Mouse (Mus musculus) spleen, adult 2 months (tissue): Measurements from ENCODE around the gene Actr3. TPM values are rescaled to one million over a fixed set of nuclear protein-coding genes. Genes with fewer than 3 reads are reported as not detected.

Experiments
- DNase-seq, 2 experiments: peaks; one replicate each; pipeline versions ENCODE4 v3.0.0 to v3.0.0-alpha.2; 2012 to 2021; ENCODE audit warnings: low spot score in 2 of 2, low read depth in 1 of 2
- H3K27ac ChIP-seq: fragments of 200-500 bp; 2 replicates; pipeline ENCODE4 v1.5.1; 2012; ENCODE audit warnings: low read length, inconsistent platforms; ENCODE audit not compliant: insufficient read depth
- H3K27me3 ChIP-seq: fragments of 200-500 bp; 2 replicates; pipeline ENCODE4 v1.6.1; 2012; ENCODE audit warnings: mild to moderate bottlenecking, moderate library complexity, low read length, inconsistent platforms; ENCODE audit not compliant: control insufficient read depth, insufficient read depth
- H3K36me3 ChIP-seq: fragments of 200-500 bp; 2 replicates; pipeline ENCODE4 v1.6.1; 2012; ENCODE audit warnings: mild to moderate bottlenecking, low read length, inconsistent platforms; ENCODE audit not compliant: control insufficient read depth, insufficient read depth
- H3K4me1 ChIP-seq: fragments of 200-500 bp; 2 replicates; pipeline ENCODE4 v1.6.1; 2011; ENCODE audit warnings: inconsistent platforms; ENCODE audit not compliant: control insufficient read depth, insufficient read depth, insufficient read length
- H3K4me3 ChIP-seq: fragments of 200-500 bp; 2 replicates; pipeline ENCODE4 v1.5.1; 2011; ENCODE audit warnings: mild to moderate bottlenecking, inconsistent platforms; ENCODE audit not compliant: insufficient read depth, insufficient read length; ENCODE audit errors: extremely low read depth
- CTCF ChIP-seq: fragments of 200-500 bp; IDR thresholded peaks from 2 replicates; pipeline ENCODE4 v1.5.1; 2011; ENCODE audit warnings: mild to moderate bottlenecking, inconsistent platforms; ENCODE audit not compliant: insufficient read depth, insufficient read length, insufficient replicate concordance; ENCODE audit errors: extremely low read depth
- POLR2A ChIP-seq: fragments of 200-500 bp; IDR thresholded peaks from 2 replicates; pipeline ENCODE4 v1.6.1; 2011; ENCODE audit warnings: low read depth, low read length, inconsistent platforms
- WGBS: fragments of 180-500 bp; shearing (Covaris S2); methylation state at CpG from one replicate; pipeline ENCODE4 v1.1.7; 2018; 5-methylcytosine and 5-hydroxymethylcytosine counted together
- polyA plus RNA-seq: library from polyadenylated mRNA; depleted of rRNA; stranded (reverse); fragments of >200 nt; gene quantifications from 2 replicates; pipeline ENCODE4 v1.2.3, GENCODE M21; 2012

Actr3 gene
- polyA plus RNA-seq, 1 experiment, result 89.6 TPM

DNA sequence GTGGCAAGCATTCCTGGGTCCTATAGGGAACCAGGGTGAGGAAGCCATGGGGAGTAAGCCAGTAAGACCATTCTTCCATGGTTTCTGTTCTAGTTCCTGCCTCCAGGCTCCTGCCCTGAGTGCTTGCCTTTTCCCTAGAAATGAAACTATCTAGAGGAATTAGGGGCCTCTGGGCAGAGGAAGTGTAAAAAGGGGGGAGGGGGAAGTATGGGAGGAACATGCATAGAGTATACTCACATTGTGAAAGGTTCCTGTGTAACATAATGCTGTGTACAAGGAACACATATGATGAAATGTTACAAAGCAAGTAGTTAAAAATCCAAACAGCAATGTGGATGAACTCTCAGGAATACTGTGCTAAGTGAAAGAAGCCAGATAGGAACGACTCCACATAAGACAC, 27.4 kb upstream of the Actr3 start:
- TF ChIP-seq POLR2A (no peak), CTCF (no peak)
- Histone ChIP-seq H3K4me3 (no peak overlapping the region), H3K27me3 (no peaks in the 10 kb centered on the region), H3K27ac (0 out of 2 replicates have a peak overlapping the region, but pooled peaks have one; percentile 10), H3K36me3 (no peaks in the 10 kb centered on the region), H3K4me1 (peaks cover 28% of the 10 kb centered on the region)
- no peak for DNase-seq
- WGBS, result 80% methylated on average over 1 of the region's 1 CpGs

GRCm38 (mm10) chr1:125458531-125458930, 23.0 kb upstream of the Actr3 start:
- TF ChIP-seq POLR2A (no peak), CTCF (no peak)
- Histone ChIP-seq H3K4me3 (no peak overlapping the region), H3K27ac (no peak overlapping the region), H3K4me1 (peaks cover 5% of the 10 kb centered on the region), H3K27me3 (no peaks in the 10 kb centered on the region), H3K36me3 (no peaks in the 10 kb centered on the region)
- DNase-seq, result no peak
- whole genome bisulfite sequencing, result 55% methylated on average over 5 of the region's 5 CpGs

DNA sequence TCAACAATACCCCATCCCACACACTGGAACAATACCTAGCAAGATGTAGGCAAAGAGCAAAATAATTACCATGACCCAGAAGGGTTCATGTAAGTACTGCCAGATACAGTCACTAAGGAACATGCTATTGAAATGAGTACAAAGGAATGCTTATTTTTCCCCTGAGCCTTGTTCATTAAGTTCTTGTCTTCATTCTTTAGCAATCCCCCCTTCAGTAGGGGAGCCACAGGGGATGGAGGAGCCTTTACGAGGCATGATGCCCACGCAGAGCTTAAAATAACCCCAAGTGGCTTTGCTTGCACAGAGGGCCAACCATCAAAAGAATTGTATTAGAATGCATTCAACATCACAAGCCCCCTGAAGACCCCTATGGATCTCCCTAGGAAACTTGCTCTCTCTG, 19.6 kb upstream of the Actr3 start:
- Histone ChIP-seq H3K36me3 (no peaks in the 10 kb centered on the region), H3K27ac (no peak overlapping the region), H3K4me3 (no peak overlapping the region), H3K27me3 (no peaks in the 10 kb centered on the region), H3K4me1 (peaks cover 2% of the 10 kb centered on the region)
- TF ChIP-seq POLR2A (no peak), CTCF (no peak)
- DNase-seq, result no peak
- 80% methylated on average over 2 of the region's 2 CpGs for WGBS

DNA sequence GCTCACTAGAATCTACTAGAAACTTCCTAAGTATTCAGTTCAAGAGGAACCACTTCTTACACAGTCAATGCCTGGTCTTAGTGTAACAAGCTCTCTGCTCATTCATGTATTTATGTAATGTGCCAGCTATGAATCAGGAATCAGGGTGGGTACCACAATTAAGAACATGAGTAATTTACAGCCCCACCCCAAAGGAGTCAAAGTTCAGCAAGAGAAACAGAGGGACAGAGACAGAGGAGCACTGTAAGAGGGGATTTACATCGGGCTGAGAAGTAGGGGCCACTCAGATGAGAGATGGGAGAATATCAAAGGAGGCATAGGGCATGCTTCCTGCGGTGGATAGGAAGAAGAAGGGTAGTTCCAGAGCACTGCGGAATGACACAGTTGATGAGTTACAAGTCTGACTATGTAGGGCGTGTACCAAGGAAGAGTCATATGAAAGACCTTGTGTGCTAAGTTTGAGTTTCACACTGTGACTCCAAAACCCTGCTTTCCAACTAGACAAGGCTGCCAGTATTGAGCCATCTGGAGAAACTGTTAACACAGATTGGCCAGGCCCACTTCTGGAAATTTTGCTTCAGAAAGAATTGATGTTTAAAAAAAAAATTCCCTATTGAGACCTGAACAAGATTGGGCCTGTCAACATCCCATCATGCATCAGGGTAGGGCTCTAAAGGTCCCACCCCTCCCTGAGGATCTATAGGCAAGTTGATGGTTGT, 14.9 kb upstream of the Actr3 start:
- no peaks in the 10 kb centered on the region for H3K36me3 ChIP-seq
- TF ChIP-seq POLR2A, result no peak
- TF ChIP-seq CTCF, result no peak
- H3K4me1 ChIP-seq, result no peaks in the 10 kb centered on the region
- no peak overlapping the region for H3K4me3 ChIP-seq
- WGBS, result 85% methylated on average over 4 of the region's 4 CpGs
- no peak overlapping the region for H3K27ac ChIP-seq
- DNase-seq, result no peak
- no peaks in the 10 kb centered on the region for H3K27me3 ChIP-seq

DNA sequence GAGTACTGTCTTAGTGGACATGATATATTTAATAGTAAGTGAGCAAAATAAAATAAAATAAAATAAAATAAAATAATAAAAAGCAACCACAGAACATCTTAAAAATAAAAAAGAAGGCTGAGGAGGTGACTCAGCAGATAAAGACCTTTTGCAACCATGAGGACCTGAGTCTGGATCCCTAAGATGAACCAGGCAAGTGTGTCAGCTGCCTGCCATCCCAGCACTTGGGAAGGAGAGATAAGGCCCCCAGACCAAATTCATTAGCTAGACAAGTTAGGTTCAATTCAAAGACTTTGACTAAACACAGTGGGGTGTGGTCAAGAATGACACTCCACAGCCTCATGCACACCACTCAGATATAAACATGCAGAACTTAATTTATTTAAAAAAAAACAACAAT, 12.4 kb upstream of the Actr3 start:
- H3K4me3 ChIP-seq, result no peak overlapping the region
- TF ChIP-seq CTCF, result no peak
- TF ChIP-seq POLR2A, result no peak

GRCm38 (mm10) chr1:125441679-125442078, 6.2 kb upstream of the Actr3 start:
- peak in 1 of 2 experiments; percentile 64 for DNase-seq
- Histone ChIP-seq H3K4me1 (peaks cover 31% of the 10 kb centered on the region; the same call in 1 of the 2 replicates), H3K36me3 (no peaks in the 10 kb centered on the region), H3K27ac (peak overlapping the region; percentile 97), H3K27me3 (no peaks in the 10 kb centered on the region), H3K4me3 (peak overlapping the region; percentile 36)
- TF ChIP-seq CTCF (no peak), POLR2A (no peak)
- WGBS, result 11% methylated on average over 7 of the region's 7 CpGs

More for the DNA sequence above, 12.4 kb upstream of the Actr3 start:
- no peak for DNase-seq
- no peak overlapping the region for H3K27ac ChIP-seq
- H3K4me1 ChIP-seq, result peaks cover 2% of the 10 kb centered on the region; the same call in 1 of the 2 replicates
- no peaks in the 10 kb centered on the region for H3K27me3 ChIP-seq
- H3K36me3 ChIP-seq, result no peaks in the 10 kb centered on the region

GRCm38 (mm10) chr1:125441251-125441650, 5.7 kb upstream of the Actr3 start:
- Histone ChIP-seq H3K4me1 (peaks cover 31% of the 10 kb centered on the region; the same call in 1 of the 2 replicates), H3K36me3 (no peaks in the 10 kb centered on the region), H3K27ac (peak overlapping the region; percentile 97), H3K4me3 (no peak overlapping the region), H3K27me3 (no peaks in the 10 kb centered on the region)
- peak in 1 of 2 experiments; percentile 55 for DNase-seq
- WGBS, result 8% methylated on average over 6 of the region's 6 CpGs
- TF ChIP-seq CTCF (no peak), POLR2A (no peak)
